Mouse (Mus musculus): ENCODE results near the gene Grm1.

Gene Grm1

GRCm38 (mm10) chr10:10726501-10726900 lies 355.7 kb downstream of the Grm1 start:
- DNase-seq (ENCODE audit: low spot score), result no peak

- DNase-seq (ENCODE audit: low spot score), result no peak
Measured at GRCm38 (mm10) chr10:10710837-10711236, 371.3 kb downstream of the Grm1 start.

GRCm38 (mm10) chr10:10710359-10710758 lies 371.8 kb downstream of the Grm1 start:
- no peak for DNase-seq (ENCODE audit: low spot score)

GRCm38 (mm10) chr10:10708031-10708430 lies 374.1 kb downstream of the Grm1 start:
- DNase-seq (ENCODE audit: low spot score), result no peak

- DNase-seq (ENCODE audit: low spot score), result no peak
Measured at GRCm38 (mm10) chr10:10701326-10701725, 380.8 kb downstream of the Grm1 start.

- no peak for DNase-seq (ENCODE audit: low spot score)
Measured at GRCm38 (mm10) chr10:10700903-10701302, 381.3 kb downstream of the Grm1 start.

- DNase-seq (ENCODE audit: low spot score), result no peak
Measured at GRCm38 (mm10) chr10:10697497-10697896, 384.7 kb downstream of the Grm1 start.

- no peak for DNase-seq (ENCODE audit: low spot score)
Measured at GRCm38 (mm10) chr10:10689668-10690223, 392.4 kb downstream of the Grm1 start.

- no peak for DNase-seq (ENCODE audit: low spot score)
Measured at GRCm38 (mm10) chr10:10688907-10689667, 393.1 kb downstream of the Grm1 start.

- no peak for DNase-seq (ENCODE audit: low spot score)
Measured at GRCm38 (mm10) chr10:10681048-10681447, 401.1 kb downstream of the Grm1 start, which contains the start of gene Gm10944. Gene Gm10944, plus strand, starts transcription at chr10:10681348.

- no peak for DNase-seq (ENCODE audit: low spot score)
Measured at GRCm38 (mm10) chr10:10659976-10660375, 422.2 kb downstream of the Grm1 start.

GRCm38 (mm10) chr10:10659161-10659560 lies 423.0 kb downstream of the Grm1 start:
- DNase-seq (ENCODE audit: low spot score), result no peak

GRCm38 (mm10) chr10:10656621-10657020 lies 425.5 kb downstream of the Grm1 start:
- no peak for DNase-seq (ENCODE audit: low spot score)

GRCm38 (mm10) chr10:10655991-10656390 lies 426.2 kb downstream of the Grm1 start:
- DNase-seq (ENCODE audit: low spot score), result no peak

Data from layer of hippocampus, adult 9-10 months (tissue).